Mouse (Mus musculus): ENCODE measurements at regions not wholly inside any gene's neighbourhood (a gene's known extent, or its start where the extent isn't known, plus 50 kb on each side); places are given as distances from the start of the nearest gene placed in this dataset.

DNA sequence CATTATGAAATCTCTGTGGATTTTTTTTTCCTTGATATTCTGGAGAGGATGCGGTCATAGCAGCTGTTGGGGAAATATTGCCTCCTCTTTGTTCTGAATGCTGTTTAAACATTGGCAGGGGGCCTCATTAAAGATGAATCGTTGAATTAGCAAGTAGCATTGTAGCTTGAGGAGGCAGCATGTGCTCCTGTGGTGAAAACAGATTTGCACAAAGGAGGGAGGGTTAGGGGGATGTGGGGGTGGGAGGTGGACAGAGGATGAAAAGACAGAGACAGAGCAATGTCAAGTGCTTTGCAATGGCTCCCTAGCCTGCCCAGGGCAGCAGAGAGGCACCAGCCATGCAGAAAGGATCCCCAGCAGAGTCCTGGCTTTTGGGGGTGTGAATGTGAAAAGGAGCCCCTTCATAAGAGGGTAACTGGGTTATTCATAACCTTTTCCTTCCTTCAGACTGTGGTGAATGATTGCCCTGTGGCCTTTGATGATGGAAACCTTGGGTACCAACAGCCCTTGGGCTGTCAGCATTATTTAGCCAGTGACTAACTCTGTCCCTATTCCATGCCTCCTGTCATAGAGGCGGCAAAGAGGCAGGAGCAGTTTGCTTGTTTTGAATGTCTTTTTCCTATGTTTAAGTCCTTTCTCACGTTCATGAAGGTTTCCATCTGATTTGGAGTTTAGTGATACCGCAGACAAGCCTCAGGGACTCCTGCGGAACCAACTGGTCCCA, 1541.6 kb upstream of the Gulo start:
- no peak for DNase-seq (ENCODE audit: low spot score)

DNA sequence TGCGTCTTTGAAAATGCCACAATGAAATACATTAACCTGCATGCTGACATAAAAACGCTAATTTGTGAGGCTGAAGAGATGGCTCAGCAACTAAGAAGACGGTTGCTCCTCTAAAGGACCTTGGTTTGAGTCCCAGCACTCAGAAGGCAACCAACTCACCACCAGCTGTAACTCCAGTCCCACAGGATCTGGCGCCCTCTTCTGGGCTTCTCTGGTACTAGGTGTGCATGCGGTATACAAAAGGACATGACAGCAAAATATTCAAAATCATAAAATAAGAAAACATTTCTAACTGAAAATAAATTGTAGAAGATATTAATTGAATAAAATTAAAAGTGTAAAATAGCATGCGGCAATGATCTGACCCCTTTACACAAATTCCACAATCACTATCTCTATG, 1539.7 kb upstream of the Gulo start:
- DNase-seq (ENCODE audit: low spot score) = no peak

DNA sequence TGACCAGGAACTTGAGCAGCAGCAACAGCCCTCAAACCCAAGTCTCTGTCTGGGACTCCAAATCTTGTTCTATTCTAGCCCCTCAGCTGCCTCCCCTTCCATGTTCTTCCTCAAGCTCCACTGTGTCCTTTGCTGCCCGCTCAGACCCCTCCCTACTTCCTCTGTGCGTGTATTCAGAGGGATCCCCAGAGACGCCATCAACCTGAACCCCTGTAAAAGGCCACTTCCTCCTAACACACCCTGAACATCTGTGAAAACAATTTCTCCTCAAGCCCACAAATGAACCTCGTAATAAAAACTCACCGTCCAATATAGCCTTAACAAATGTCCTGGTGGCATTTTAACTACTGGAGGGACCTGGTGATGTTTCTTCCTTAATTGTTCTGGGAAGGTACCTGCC, 1536.0 kb upstream of the Gulo start:
- DNase-seq (ENCODE audit: low spot score) = no peak

DNA sequence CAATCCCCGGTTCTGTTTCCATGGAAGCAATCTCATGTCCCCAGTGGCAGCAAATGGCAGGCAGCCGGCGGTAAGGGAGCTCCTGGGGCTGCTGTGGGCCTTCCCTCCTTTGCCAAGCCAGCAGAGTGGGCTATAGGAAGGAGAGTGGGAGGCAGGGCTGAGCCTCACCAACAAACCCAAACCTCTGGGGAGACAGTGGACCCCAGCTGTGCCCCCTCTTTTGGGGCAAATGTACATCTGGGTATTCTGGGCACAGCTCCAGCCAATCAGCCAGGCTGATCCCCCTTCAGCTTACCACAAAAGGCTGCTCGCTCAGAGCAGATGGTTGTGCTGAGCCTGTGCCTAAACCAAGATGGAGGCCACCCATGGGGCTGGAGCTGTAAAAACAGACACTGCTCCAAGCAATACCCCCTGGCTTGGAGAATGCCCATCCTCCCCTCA, 1532.3 kb upstream of the Gulo start:
- DNase-seq (ENCODE audit: low spot score) = no peak

DNA sequence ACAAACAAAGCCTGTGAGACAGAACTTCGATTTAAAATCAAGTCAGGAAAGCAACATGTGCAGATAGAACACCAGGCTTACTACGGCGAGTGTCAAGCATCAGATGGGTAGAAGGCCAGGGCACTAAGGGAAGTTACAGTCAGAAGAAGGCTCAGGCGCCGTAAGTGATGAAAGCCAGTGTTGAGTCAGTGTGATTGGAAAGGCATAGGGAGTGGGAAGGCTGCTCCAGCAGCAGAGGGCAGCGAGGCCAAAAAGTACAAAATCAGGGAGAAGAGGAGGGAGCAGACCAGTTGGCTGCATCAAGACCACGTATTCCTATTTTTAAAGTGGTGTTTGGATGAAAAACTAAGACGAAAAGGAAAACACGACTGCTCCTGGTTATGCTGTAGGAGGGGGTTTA, 1529.7 kb upstream of the Gulo start:
- DNase-seq (ENCODE audit: low spot score) = no peak

DNA sequence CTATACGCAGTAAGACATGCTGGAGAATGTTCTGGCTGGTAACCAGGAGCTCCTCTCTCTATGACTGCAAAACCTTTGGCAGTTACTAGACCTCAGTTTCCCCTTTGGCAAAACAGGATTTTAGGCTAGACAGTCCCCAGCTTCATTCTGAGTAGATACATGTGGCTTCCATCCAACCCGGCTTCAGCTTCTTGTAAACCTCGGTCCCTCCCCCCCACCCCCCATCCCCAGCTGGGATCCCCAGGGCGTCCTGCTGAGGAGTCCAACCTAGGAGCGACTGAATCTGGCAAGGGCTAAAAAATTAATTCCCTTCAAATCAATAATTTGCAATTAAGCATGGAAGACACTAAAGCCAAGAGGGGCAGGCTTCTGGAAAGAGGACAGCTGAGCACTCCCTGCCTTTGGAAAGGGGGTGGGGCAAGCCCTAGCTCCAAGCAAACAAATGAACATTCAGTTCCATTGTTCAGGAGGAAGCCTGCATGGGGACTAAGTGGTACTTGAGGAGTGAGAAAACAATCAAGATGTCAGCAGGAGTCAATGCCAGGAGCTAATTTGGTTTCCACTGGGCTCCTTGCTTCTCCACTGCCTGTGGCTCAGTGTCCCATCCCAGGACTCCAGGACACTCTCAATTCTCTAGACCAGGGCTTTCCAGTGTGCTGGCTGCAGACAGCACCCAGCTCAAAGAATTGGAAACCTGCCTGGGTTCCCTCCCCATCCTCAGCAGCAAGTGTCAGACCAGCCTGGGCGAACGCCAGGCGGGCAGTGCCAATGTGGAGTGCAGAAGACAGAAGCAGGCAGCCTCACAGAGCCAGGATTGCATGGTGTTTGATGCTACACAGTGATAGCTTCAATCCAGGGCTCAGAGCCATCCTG, 1528.0 kb upstream of the Gulo start:
- no peak for DNase-seq (ENCODE audit: low spot score)

DNA sequence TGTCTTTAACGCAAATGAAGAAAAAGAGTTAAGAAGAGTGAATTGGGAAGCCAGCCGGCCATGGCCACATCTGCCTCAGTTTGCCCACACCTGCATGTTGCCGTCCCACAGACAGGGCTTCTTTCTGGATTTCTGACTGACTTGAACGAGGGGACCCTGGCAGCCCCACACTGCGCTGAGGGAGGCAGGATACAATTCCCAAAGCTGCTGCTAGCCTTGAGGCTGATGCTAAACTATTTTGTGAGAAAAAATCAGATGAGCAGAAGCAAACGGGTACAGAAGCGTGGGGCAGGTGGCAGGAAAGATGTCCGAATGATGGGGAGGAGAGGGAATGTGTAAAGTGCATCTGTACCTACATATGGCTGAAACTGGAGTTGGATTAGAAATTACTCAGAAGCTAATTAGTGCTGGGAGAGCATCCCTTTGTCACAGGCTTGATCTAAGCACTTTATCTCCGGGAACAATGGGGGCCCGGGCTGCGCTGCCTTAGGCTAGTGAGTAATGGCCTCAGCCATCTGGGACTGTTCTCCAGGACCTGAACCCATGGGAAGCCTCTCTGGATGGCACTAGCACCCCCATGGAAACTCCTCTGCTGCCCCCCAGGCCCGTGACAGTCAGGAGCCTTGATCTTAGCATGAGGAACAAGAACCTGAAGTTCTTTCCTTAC, 1497.9 kb upstream of the Gulo start:
- DNase-seq (ENCODE audit: low spot score) = no peak

DNA sequence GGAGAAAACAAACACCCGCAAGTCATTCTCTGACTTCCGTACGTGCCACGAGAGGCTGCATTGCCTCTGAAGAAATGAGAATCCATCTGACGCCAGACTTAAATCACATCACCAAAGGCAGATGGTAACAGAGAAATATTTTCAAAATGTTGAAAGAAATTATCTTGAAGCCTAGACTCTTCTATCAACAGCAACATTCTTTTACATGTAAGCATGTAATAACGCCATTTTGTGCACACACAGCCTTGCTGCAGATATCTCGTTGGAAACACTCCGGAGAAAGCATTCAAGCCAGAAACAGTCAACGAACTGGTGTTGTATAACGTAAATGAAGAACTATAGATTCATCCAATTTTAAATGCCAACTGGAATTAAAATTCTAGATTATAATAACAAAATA, 1483.1 kb upstream of the Gulo start:
- DNase-seq (ENCODE audit: low spot score) = no peak

DNA sequence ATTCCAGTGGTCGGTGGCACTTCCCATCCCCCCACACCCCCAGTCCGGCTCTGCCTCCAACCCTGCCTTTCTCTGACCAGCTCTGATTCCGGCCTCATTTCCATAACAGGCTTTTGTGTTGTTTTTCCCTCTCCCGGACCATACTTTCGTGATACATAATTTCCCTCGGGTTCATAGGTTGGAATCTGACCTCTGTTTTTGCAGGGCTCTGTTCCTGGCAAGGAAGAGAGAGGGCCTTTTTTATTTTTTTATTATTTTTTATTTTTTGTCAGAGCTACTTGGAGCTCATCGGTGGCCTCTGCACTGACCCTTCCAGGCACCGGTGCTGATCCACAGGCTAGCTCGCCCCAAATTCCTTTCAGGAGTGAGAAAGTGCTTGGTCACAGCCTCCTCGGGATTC, 1477.7 kb upstream of the Gulo start:
- no peak for DNase-seq (ENCODE audit: low spot score)

DNA sequence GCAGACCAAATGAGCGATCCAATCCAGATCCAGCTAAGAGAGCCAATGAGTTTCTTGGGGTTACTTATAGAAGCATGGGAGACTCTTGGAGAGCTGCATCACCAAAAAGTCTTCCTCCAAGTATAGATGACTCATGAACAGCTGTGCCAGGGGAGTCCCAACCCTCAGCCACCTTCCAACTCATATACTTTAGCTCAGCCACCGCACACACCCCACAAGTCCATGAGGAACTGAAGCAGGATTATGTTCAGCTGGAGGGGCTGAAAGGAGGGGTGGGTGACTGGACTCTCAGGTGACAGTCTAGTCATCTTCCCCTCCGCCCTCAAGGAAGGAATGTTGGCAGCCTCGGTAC, 1476.4 kb upstream of the Gulo start:
- DNase-seq (ENCODE audit: low spot score) = no peak

DNA sequence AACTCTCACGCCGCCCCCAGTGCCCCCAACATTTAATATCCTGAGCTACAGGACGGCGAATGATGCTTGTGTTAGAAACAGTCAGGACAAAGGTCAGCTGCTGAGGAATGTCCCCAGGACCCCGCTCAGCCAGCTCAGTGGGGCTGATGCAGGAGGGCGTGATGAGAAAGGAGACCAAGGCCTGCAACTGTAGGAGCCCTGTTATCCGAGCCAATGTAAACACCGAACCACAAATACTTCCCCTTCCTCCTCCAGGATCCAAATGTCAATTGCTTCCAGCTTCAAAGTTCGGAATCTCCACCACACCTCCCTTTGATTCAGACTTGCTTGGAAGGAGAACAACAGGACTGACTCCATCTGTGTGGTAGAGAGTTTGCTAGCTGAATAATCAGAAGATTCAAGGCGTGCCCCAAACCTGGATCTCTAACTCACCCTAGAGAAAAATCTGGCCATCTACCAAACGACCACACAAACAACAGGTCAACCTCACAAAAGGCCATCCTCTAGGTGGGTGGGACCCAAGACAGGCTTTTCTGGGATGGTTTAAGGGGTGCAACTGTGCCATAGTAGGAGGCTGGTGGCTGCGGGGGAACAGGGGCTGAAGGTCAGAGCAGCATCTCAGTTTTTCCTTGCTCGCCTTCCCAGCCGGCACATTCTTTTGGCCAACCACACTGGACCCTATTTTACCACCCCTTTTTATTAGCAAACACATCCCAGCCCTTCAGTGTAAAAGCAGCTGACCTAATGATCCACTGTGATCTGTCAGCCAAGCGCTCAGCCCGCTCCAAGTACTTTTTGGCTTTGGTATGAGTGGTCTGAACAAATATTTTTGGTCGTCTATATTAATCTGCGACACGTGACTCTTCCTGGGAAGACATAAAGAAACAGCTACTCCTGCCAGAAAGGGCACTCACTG, 1475.8 kb upstream of the Gulo start:
- DNase-seq (ENCODE audit: low spot score) = no peak
